Mouse (Mus musculus) liver, adult 2 months (tissue): ENCODE data around the gene Commd2.

Experiments used
- CTCF ChIP-seq: fragments of 200-500 bp; IDR thresholded peaks from 2 replicates; pipeline ENCODE4 v1.5.1; 2011; ENCODE audit warnings: low read depth, low read length, control low read depth
- POLR2A ChIP-seq: fragments of 200-500 bp; IDR thresholded peaks from 2 replicates; pipeline ENCODE4 v1.6.1; 2011; ENCODE audit warnings: low read length, control low read depth; ENCODE audit not compliant: insufficient read depth; ENCODE audit errors: extremely low read depth

DNA sequence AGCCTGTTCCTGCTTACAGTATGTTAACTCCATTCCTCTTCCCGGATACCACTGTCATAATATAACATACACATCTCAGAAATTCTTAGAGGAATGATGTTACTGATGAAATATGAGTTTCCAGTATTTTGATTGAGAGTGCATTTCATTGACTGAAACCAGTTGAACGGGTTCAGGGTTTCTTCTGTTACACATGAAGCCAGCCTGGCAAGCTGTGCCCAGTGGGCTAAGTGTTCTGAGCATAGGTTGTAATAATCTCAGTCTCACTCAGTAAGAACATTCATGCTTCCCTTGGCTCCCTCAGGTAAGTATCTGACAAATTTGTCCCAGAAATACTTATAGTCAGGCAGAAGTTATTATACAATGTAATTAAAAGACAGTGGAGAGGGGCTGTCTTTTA, 22.6 kb upstream of the Commd2 start:
- TF ChIP-seq CTCF (no peak), POLR2A (no peak)
